ENCODE assay signal across 20 mouse cellular contexts in genomic region chr9:66228456-66229151, GRCm38 (mm10).
A peak's percentile ranks its signal among the peaks of the same experiment; 100 is the strongest.
DNase-seq lines count a peak whose midpoint lies in the region; ATAC-seq and TF ChIP-seq lines count a peak whose summit lies in the region.
"Had no signal": no experiment of that assay in that cellular context is flagged by ENCODE, and none has a peak within 500 bp of the region (broad histone marks: within the 10 kb centered on the region; RNA-seq: fewer than 3 reads in every experiment).

No protein-coding gene starts in this region.

- H3K27me3 ChIP-seq in stomach, postnatal 0 days (ENCODE audit: control insufficient read depth, insufficient read depth, low read length) = no peaks in the 10 kb centered on the region
- H3K27me3 ChIP-seq in hindbrain, embryonic 10.5 days (ENCODE audit: insufficient read depth, poor library complexity, severe bottlenecking) = no peaks in the 10 kb centered on the region
- H3K27me3 ChIP-seq: embryonic facial prominence, embryonic 12.5 days; hindbrain, embryonic 13.5 days had no signal

- WGBS in stomach, postnatal 0 days = 36% methylated on average over 2 of the region's 2 CpGs
- WGBS in hindbrain, embryonic 10.5 days = 61% methylated on average over 2 of the region's 2 CpGs

- ATAC-seq in erythroid progenitor cell, adult 5-6 weeks (replicated peaks; ENCODE audit: low FRiP score, poor library complexity, severe bottlenecking) = 0 out of 2 replicates have a peak, but pooled peaks have one; percentile 17
- ATAC-seq in megakaryocyte progenitor cell, adult 5-6 weeks (replicated peaks; ENCODE audit: poor library complexity) = 0 out of 2 replicates have a peak, but pooled peaks have one; percentile 4
- 0 out of 2 replicates have a peak, but pooled peaks have one; percentile 41 for ATAC-seq in stomach, postnatal 0 days (ENCODE audit: low FRiP score, low TSS enrichment)
- ATAC-seq: forebrain, embryonic 14.5 days; hindbrain, postnatal 0 days had no signal

- in situ Hi-C loops in ES-E14 (cut with MboI; ENCODE audit: low sequenced_read_pairs in 2 of 2, unreplicated experiment in 2 of 2) = no loop called here

- no peak overlapping the region for H3K4me3 ChIP-seq in ES-E14 (ENCODE audit: insufficient read depth in 1 of 2, low read depth in 1 of 2, low read length in 2 of 2, poor library complexity in 1 of 2, severe bottlenecking in 1 of 2)
- H3K4me3 ChIP-seq in stomach, postnatal 0 days (ENCODE audit: low read depth, low read length) = no peak overlapping the region
- no peak overlapping the region for H3K4me3 ChIP-seq in hindbrain, embryonic 10.5 days
- H3K4me3 ChIP-seq: embryonic facial prominence, embryonic 12.5 days; heart, embryonic 10.5 days; hindbrain, embryonic 13.5 days had no signal

- no peak for TF ChIP-seq CTCF in stomach, postnatal 0 days (IDR thresholded peaks at IDR 0.05; ENCODE audit: low read depth)

- no peak overlapping the region for H3K27ac ChIP-seq in ES-E14 (ENCODE audit: insufficient read depth, low read depth, low read length, poor library complexity, severe bottlenecking)
- no peak overlapping the region for H3K27ac ChIP-seq in stomach, postnatal 0 days (replicated peaks)
- H3K27ac ChIP-seq in hindbrain, embryonic 10.5 days = no peak overlapping the region
- H3K27ac ChIP-seq: embryonic facial prominence, embryonic 12.5 days; heart, embryonic 10.5 days; hindbrain, embryonic 13.5 days; hindbrain, postnatal 0 days had no signal

- H3K4me1 ChIP-seq in ES-E14 (ENCODE audit: control insufficient read depth in 2 of 2, insufficient read depth in 2 of 2, low read length in 2 of 2, poor library complexity in 1 of 2) = peaks cover 0 to 13% of the 10 kb centered on the region in 2 experiments; a peak in 1 of 4 replicates
- H3K4me1 ChIP-seq in stomach, postnatal 0 days (replicated peaks; ENCODE audit: control insufficient read depth, insufficient read depth) = no peaks in the 10 kb centered on the region
- H3K4me1 ChIP-seq in hindbrain, embryonic 10.5 days (replicated peaks) = no peaks in the 10 kb centered on the region
- H3K4me1 ChIP-seq: embryonic facial prominence, embryonic 12.5 days; hindbrain, embryonic 13.5 days had no signal

- H3K9me3 ChIP-seq in ES-E14 (ENCODE audit: control insufficient read depth, insufficient read depth, low read depth, low read length) = no peaks in the 10 kb centered on the region
- H3K9me3 ChIP-seq in stomach, postnatal 0 days (ENCODE audit: control insufficient read depth, low read length) = no peaks in the 10 kb centered on the region
- no peaks in the 10 kb centered on the region for H3K9me3 ChIP-seq in hindbrain, embryonic 10.5 days
- H3K9me3 ChIP-seq: embryonic facial prominence, embryonic 12.5 days; heart, embryonic 10.5 days; hindbrain, embryonic 13.5 days had no signal

- no peaks in the 10 kb centered on the region for H3K36me3 ChIP-seq in ES-E14 (ENCODE audit: control insufficient read depth, insufficient read depth, low read length, poor library complexity, severe bottlenecking)
- no peaks in the 10 kb centered on the region for H3K36me3 ChIP-seq in stomach, postnatal 0 days (ENCODE audit: control insufficient read depth, insufficient read depth, low read length)
- H3K36me3 ChIP-seq in hindbrain, embryonic 10.5 days = no peaks in the 10 kb centered on the region
- H3K36me3 ChIP-seq: embryonic facial prominence, embryonic 12.5 days; heart, embryonic 10.5 days; hindbrain, embryonic 13.5 days had no signal

- TF ChIP-seq EP300 in stomach, postnatal 0 days (optimal IDR thresholded peaks at IDR 0.05) = no peak

- H3K9ac ChIP-seq in ES-E14 (ENCODE audit: insufficient read depth, low read depth, low read length, poor library complexity, severe bottlenecking) = no peak overlapping the region
- no peak overlapping the region for H3K9ac ChIP-seq in stomach, postnatal 0 days (ENCODE audit: low read length)
- H3K9ac ChIP-seq: embryonic facial prominence, embryonic 12.5 days; hindbrain, embryonic 13.5 days had no signal

- H3K4me2 ChIP-seq in stomach, postnatal 0 days (replicated peaks; ENCODE audit: low read depth) = no peak overlapping the region
- H3K4me2 ChIP-seq: embryonic facial prominence, embryonic 12.5 days; hindbrain, embryonic 13.5 days had no signal

- DNase-seq in ES-E14 (ENCODE audit: low read depth, low spot score) = peak; percentile 22
- peak; percentile 36 for DNase-seq in stomach, postnatal 0 days (ENCODE audit: low spot score)
- no peak for DNase-seq in hindbrain, embryonic 10.5 days (ENCODE audit: low spot score)
- DNase-seq in c-Kit-positive CD71-positive TER-119-positive erythroid progenitor cells, embryonic 14.5 days (ENCODE audit: low spot score) = no peak
- DNase-seq in kidney, postnatal 25 days = no peak
- DNase-seq: adrenal gland, adult 2 months; adrenal gland, postnatal 25 days; cerebellum, adult 2 months; cerebellum, postnatal 25 days; gastrocnemius, postnatal 36 days; heart, adult 18-20 months; heart, postnatal 10 days; heart, postnatal 4 days had no signal

TF ChIP-seq in ES-E14, 5 proteins besides CTCF, POLR2A, EP300 and RAD21:
- TF ChIP-seq ZNF384 (IDR thresholded peaks at IDR 0.05; ENCODE audit: low read depth, low read length) (no peak), MAFK (IDR thresholded peaks at IDR 0.05; ENCODE audit: insufficient read depth, low read depth, low read length) (no peak), ZC3H11A (IDR thresholded peaks at IDR 0.05; ENCODE audit: borderline replicate concordance, low read depth, low read length) (no peak), CHD2 (IDR thresholded peaks at IDR 0.05; ENCODE audit: low read depth, low read length) (no peak), HCFC1 (IDR thresholded peaks at IDR 0.05; ENCODE audit: borderline replicate concordance, insufficient read depth, low read length) (no peak)

Comparison
In these comparisons a context has a peak if more than half of its experiments do, and no peak if none do; other contexts are left out.
1. DNase-seq: peak in ES-E14 (single experiment) and stomach, postnatal 0 days (single experiment); none in hindbrain, embryonic 10.5 days (single experiment), c-Kit-positive CD71-positive TER-119-positive erythroid progenitor cells, embryonic 14.5 days (single experiment) and kidney, postnatal 25 days (0 of 2).
2. Peak in every context shown above with its lines, with median percentiles within 50 percentile points of each other: ATAC-seq.